Mouse (Mus musculus): ENCODE data around the gene Gm28308. TPM values are rescaled to one million over a fixed set of nuclear protein-coding genes. Genes with fewer than 3 reads are reported as not detected.

The Gm28308 gene
- polyA plus RNA-seq, 1 experiment from 2014 or later = not detected

GRCm38 (mm10) chr6:52176391-52176790 is 36.7 kb downstream of the Gm28308 start:
- DNase-seq (ENCODE audit: low spot score) = peak; percentile 38
- peak overlapping the region; percentile 73; the same call in 1 of the 2 replicates for H3K27ac ChIP-seq (replicated peaks)
- peak overlapping the region; percentile 46 for H3K4me3 ChIP-seq

GRCm38 (mm10) chr6:52175864-52176263 is 37.3 kb downstream of the Gm28308 start:
- Histone ChIP-seq H3K27ac (replicated peaks) (peak overlapping the region; percentile 51; the same call in 1 of the 2 replicates), H3K9me3 (no peaks in the 10 kb centered on the region), H3K4me1 (peaks cover 28% of the 10 kb centered on the region), H3K36me3 (replicated peaks) (no peaks in the 10 kb centered on the region), H3K27me3 (replicated peaks; ENCODE audit: low read depth, poor library complexity, severe bottlenecking) (peaks cover 100% of the 10 kb centered on the region), H3K4me3 (peak overlapping the region; percentile 46)
- 1% methylated on average over 24 of the region's 35 CpGs for WGBS
- DNase-seq (ENCODE audit: low spot score) = peak; percentile 55

More at GRCm38 (mm10) chr6:52176391-52176790, 36.7 kb downstream of the Gm28308 start:
- Histone ChIP-seq H3K4me1 (peaks cover 23% of the 10 kb centered on the region), H3K27me3 (replicated peaks; ENCODE audit: low read depth, poor library complexity, severe bottlenecking) (peaks cover 100% of the 10 kb centered on the region), H3K9me3 (no peaks in the 10 kb centered on the region), H3K36me3 (replicated peaks) (no peaks in the 10 kb centered on the region)
- WGBS = under 1% methylated on average over 6 of the region's 6 CpGs

- WGBS = under 1% methylated on average over 41 of the region's 41 CpGs
- Histone ChIP-seq H3K4me1 (peaks cover 35% of the 10 kb centered on the region), H3K27me3 (replicated peaks; ENCODE audit: low read depth, poor library complexity, severe bottlenecking) (peaks cover 100% of the 10 kb centered on the region), H3K9me3 (no peaks in the 10 kb centered on the region), H3K36me3 (replicated peaks) (no peaks in the 10 kb centered on the region), H3K4me3 (peak overlapping the region; percentile 46), H3K27ac (replicated peaks) (peak overlapping the region; percentile 51; the same call in 1 of the 2 replicates)
- peak; percentile 61 for DNase-seq (ENCODE audit: low spot score)
Measured at GRCm38 (mm10) chr6:52174968-52175751, 38.0 kb downstream of the Gm28308 start.

- Histone ChIP-seq H3K27ac (replicated peaks) (no peak overlapping the region), H3K27me3 (replicated peaks; ENCODE audit: low read depth, poor library complexity, severe bottlenecking) (peaks cover 100% of the 10 kb centered on the region), H3K36me3 (replicated peaks) (no peaks in the 10 kb centered on the region), H3K9me3 (no peaks in the 10 kb centered on the region), H3K4me1 (peaks cover 40% of the 10 kb centered on the region), H3K4me3 (peak overlapping the region; percentile 78)
- DNase-seq (ENCODE audit: low spot score) = no peak
- WGBS = 2% methylated on average over 4 of the region's 4 CpGs
Measured at GRCm38 (mm10) chr6:52173648-52174047, 39.5 kb downstream of the Gm28308 start.

- peak; percentile 89 for DNase-seq (ENCODE audit: low spot score)
- H3K9me3 ChIP-seq = no peaks in the 10 kb centered on the region
- peaks cover 40% of the 10 kb centered on the region for H3K4me1 ChIP-seq
- H3K4me3 ChIP-seq = peak overlapping the region; percentile 78
- peaks cover 100% of the 10 kb centered on the region for H3K27me3 ChIP-seq (replicated peaks; ENCODE audit: low read depth, poor library complexity, severe bottlenecking)
- no peaks in the 10 kb centered on the region for H3K36me3 ChIP-seq (replicated peaks)
- WGBS = under 1% methylated on average over 35 of the region's 35 CpGs
- peak overlapping the region; percentile 75 for H3K27ac ChIP-seq (replicated peaks)
Measured at GRCm38 (mm10) chr6:52172501-52172900, 40.6 kb downstream of the Gm28308 start.

GRCm38 (mm10) chr6:52171938-52172337 is 41.2 kb downstream of the Gm28308 start:
- Histone ChIP-seq H3K36me3 (replicated peaks) (no peaks in the 10 kb centered on the region), H3K4me3 (peak overlapping the region; percentile 78), H3K27ac (replicated peaks) (peak overlapping the region; percentile 75), H3K9me3 (no peaks in the 10 kb centered on the region), H3K27me3 (replicated peaks; ENCODE audit: low read depth, poor library complexity, severe bottlenecking) (peaks cover 100% of the 10 kb centered on the region), H3K4me1 (peaks cover 40% of the 10 kb centered on the region)
- peak; percentile 30 for DNase-seq (ENCODE audit: low spot score)
- WGBS = 2% methylated on average over 7 of the region's 7 CpGs

- 2% methylated on average over 4 of the region's 4 CpGs for WGBS
- Histone ChIP-seq H3K4me3 (peak overlapping the region; percentile 78), H3K27me3 (replicated peaks; ENCODE audit: low read depth, poor library complexity, severe bottlenecking) (peaks cover 100% of the 10 kb centered on the region), H3K9me3 (no peaks in the 10 kb centered on the region), H3K4me1 (peaks cover 40% of the 10 kb centered on the region), H3K36me3 (replicated peaks) (no peaks in the 10 kb centered on the region), H3K27ac (replicated peaks) (peak overlapping the region; percentile 30; the same call in 1 of the 2 replicates)
- peak; percentile 73 for DNase-seq (ENCODE audit: low spot score)
Measured at GRCm38 (mm10) chr6:52171331-52171730, 41.8 kb downstream of the Gm28308 start.

GRCm38 (mm10) chr6:52170898-52171223 is 42.3 kb downstream of the Gm28308 start:
- WGBS = 2% methylated on average over 5 of the region's 5 CpGs
- Histone ChIP-seq H3K9me3 (no peaks in the 10 kb centered on the region), H3K27me3 (replicated peaks; ENCODE audit: low read depth, poor library complexity, severe bottlenecking) (peaks cover 100% of the 10 kb centered on the region), H3K4me3 (peak overlapping the region; percentile 78), H3K36me3 (replicated peaks) (no peaks in the 10 kb centered on the region), H3K4me1 (peaks cover 38% of the 10 kb centered on the region), H3K27ac (replicated peaks) (peak overlapping the region; percentile 71)
- DNase-seq (ENCODE audit: low spot score) = no peak

- H3K4me3 ChIP-seq = peak overlapping the region; percentile 78
- H3K9me3 ChIP-seq = no peaks in the 10 kb centered on the region
- peaks cover 33% of the 10 kb centered on the region for H3K4me1 ChIP-seq
- peak overlapping the region; percentile 71 for H3K27ac ChIP-seq (replicated peaks)
- 1% methylated on average over 40 of the region's 40 CpGs for WGBS
- no peak for DNase-seq (ENCODE audit: low spot score)
- H3K36me3 ChIP-seq (replicated peaks) = no peaks in the 10 kb centered on the region
- H3K27me3 ChIP-seq (replicated peaks; ENCODE audit: low read depth, poor library complexity, severe bottlenecking) = peaks cover 100% of the 10 kb centered on the region
Measured at GRCm38 (mm10) chr6:52170166-52170897, 42.8 kb downstream of the Gm28308 start.

GRCm38 (mm10) chr6:52169499-52170165 is 43.5 kb downstream of the Gm28308 start:
- H3K27ac ChIP-seq (replicated peaks) = peak overlapping the region; percentile 71
- no peaks in the 10 kb centered on the region for H3K9me3 ChIP-seq
- peaks cover 33% of the 10 kb centered on the region for H3K4me1 ChIP-seq
- WGBS = 4% methylated on average over 16 of the region's 16 CpGs
- H3K4me3 ChIP-seq = peak overlapping the region; percentile 78
- peaks cover 100% of the 10 kb centered on the region for H3K27me3 ChIP-seq (replicated peaks; ENCODE audit: low read depth, poor library complexity, severe bottlenecking)
- DNase-seq (ENCODE audit: low spot score) = no peak
- no peaks in the 10 kb centered on the region for H3K36me3 ChIP-seq (replicated peaks)

- under 1% methylated on average over 42 of the region's 42 CpGs for WGBS
- H3K4me3 ChIP-seq = peak overlapping the region; percentile 78
- H3K27me3 ChIP-seq (replicated peaks; ENCODE audit: low read depth, poor library complexity, severe bottlenecking) = peaks cover 100% of the 10 kb centered on the region
- H3K36me3 ChIP-seq (replicated peaks) = no peaks in the 10 kb centered on the region
- peaks cover 33% of the 10 kb centered on the region for H3K4me1 ChIP-seq
- H3K27ac ChIP-seq (replicated peaks) = peak overlapping the region; percentile 87
- DNase-seq (ENCODE audit: low spot score) = peak; percentile 67
- H3K9me3 ChIP-seq = no peaks in the 10 kb centered on the region
Measured at GRCm38 (mm10) chr6:52168191-52169055, 44.7 kb downstream of the Gm28308 start.

All from embryonic facial prominence, embryonic 10.5 days (tissue).